Mouse (Mus musculus) limb, embryonic 15.5 days (tissue): ENCODE results near the gene Otud7a. TPM values are rescaled to one million over a fixed set of nuclear protein-coding genes. Genes with fewer than 3 reads are reported as not detected.

ENCODE experiments used
- ATAC-seq: fragments of 200-750 bp; cut with Nextera tagmentation; 2 replicates; pipeline ENCODE4 v1.8.0; 2017; ENCODE audit warnings: low read depth, moderate TSS enrichment; ENCODE audit not compliant: insufficient number of reproducible peaks, low FRiP score, low TSS enrichment
- H3K27ac ChIP-seq: fragments of 300-500 bp; sonication (generic); 2 replicates; pipeline ENCODE4 v1.5.1; 2015; ENCODE audit warnings: moderate library complexity, mild to moderate bottlenecking, inconsistent platforms
- H3K27me3 ChIP-seq: fragments of 300-500 bp; sonication (generic); 2 replicates; pipeline ENCODE4 v1.6.1; 2015; ENCODE audit warnings: inconsistent platforms
- H3K36me3 ChIP-seq: fragments of 300-500 bp; sonication (generic); 2 replicates; pipeline ENCODE4 v1.6.1; 2015; ENCODE audit warnings: inconsistent platforms
- H3K4me1 ChIP-seq: fragments of 300-500 bp; sonication (generic); 2 replicates; pipeline ENCODE4 v1.6.1; 2015; ENCODE audit warnings: inconsistent platforms
- H3K4me2 ChIP-seq: fragments of 300-500 bp; sonication (generic); 2 replicates; pipeline ENCODE4 v1.6.1; 2015; ENCODE audit warnings: mild to moderate bottlenecking, inconsistent platforms
- H3K4me3 ChIP-seq: fragments of 300-500 bp; sonication (generic); 2 replicates; pipeline ENCODE4 v1.5.1; 2015; ENCODE audit warnings: mild to moderate bottlenecking, inconsistent platforms
- H3K9ac ChIP-seq: fragments of 300-500 bp; sonication (generic); 2 replicates; pipeline ENCODE4 v1.6.1; 2015; ENCODE audit warnings: inconsistent platforms
- H3K9me3 ChIP-seq: fragments of 300-500 bp; sonication (generic); 2 replicates; pipeline ENCODE4 v1.6.1; 2016; ENCODE audit warnings: inconsistent platforms
- WGBS: fragments of 180-500 bp; shearing (Covaris S2); methylation state at CpG from one replicate; pipeline ENCODE4 v1.1.7; 2015; 5-methylcytosine and 5-hydroxymethylcytosine counted together
- polyA plus RNA-seq: library from polyadenylated mRNA; unstranded; fragments of >200 nt; fragmentation: Nextera tagmentation; extraction: Ambion mirVana; gene quantifications from 2 replicates; pipeline ENCODE4 v1.2.1, GENCODE M21; 2015

Gene Otud7a
- polyA plus RNA-seq, 1 experiment from 2014 or later, result 0.32 TPM

- Histone ChIP-seq H3K4me1 (peaks cover 40% of the 10 kb centered on the region), H3K4me3 (peak overlapping the region; percentile 45), H3K27ac (no peak overlapping the region), H3K27me3 (peaks cover 93% of the 10 kb centered on the region), H3K36me3 (no peaks in the 10 kb centered on the region), H3K4me2 (peak overlapping the region; percentile 88), H3K9me3 (no peaks in the 10 kb centered on the region), H3K9ac (no peak overlapping the region)
- under 1% methylated on average over 84 of the region's 85 CpGs for WGBS
- ATAC-seq, result no peak
These were observed 313.2 kb downstream of the Otud7a start for GRCm38 (mm10) chr7:63757678-63758239.

- Histone ChIP-seq H3K27ac (no peak overlapping the region), H3K9me3 (no peaks in the 10 kb centered on the region), H3K4me1 (peaks cover 38% of the 10 kb centered on the region), H3K4me2 (peak overlapping the region; percentile 88), H3K36me3 (no peaks in the 10 kb centered on the region), H3K27me3 (peaks cover 91% of the 10 kb centered on the region), H3K4me3 (peak overlapping the region; percentile 45), H3K9ac (no peak overlapping the region)
- ATAC-seq, result no peak
- under 1% methylated on average over 80 of the region's 97 CpGs for WGBS
These were observed 313.8 kb downstream of the Otud7a start for GRCm38 (mm10) chr7:63758240-63758826.

- Histone ChIP-seq H3K4me3 (no peak overlapping the region), H3K27me3 (peaks cover 83% of the 10 kb centered on the region), H3K4me1 (peaks cover 26% of the 10 kb centered on the region), H3K9me3 (no peaks in the 10 kb centered on the region), H3K27ac (no peak overlapping the region), H3K36me3 (no peaks in the 10 kb centered on the region), H3K9ac (no peak overlapping the region), H3K4me2 (no peak overlapping the region)
- no peak for ATAC-seq
- WGBS, result 24% methylated on average over 5 of the region's 5 CpGs
These were observed 315.1 kb downstream of the Otud7a start for GRCm38 (mm10) chr7:63759606-63760005.

- 75% methylated on average over 3 of the region's 3 CpGs for WGBS
- peaks cover 54% of the 10 kb centered on the region for H3K27me3 ChIP-seq
- no peak overlapping the region for H3K4me3 ChIP-seq
- peaks cover 13% of the 10 kb centered on the region for H3K4me1 ChIP-seq
- no peak overlapping the region for H3K4me2 ChIP-seq
- no peak overlapping the region for H3K9ac ChIP-seq
- no peaks in the 10 kb centered on the region for H3K9me3 ChIP-seq
- H3K27ac ChIP-seq, result no peak overlapping the region
- H3K36me3 ChIP-seq, result no peaks in the 10 kb centered on the region
- ATAC-seq, result no peak
These were observed 318.0 kb downstream of the Otud7a start for GRCm38 (mm10) chr7:63762529-63762928.

GRCm38 (mm10) chr7:63768398-63769029 is 324.0 kb downstream of the Otud7a start:
- ATAC-seq, result no peak
- WGBS, result 57% methylated on average over 5 of the region's 5 CpGs
- no peak overlapping the region for H3K27ac ChIP-seq
- no peak overlapping the region for H3K4me2 ChIP-seq
- no peaks in the 10 kb centered on the region for H3K36me3 ChIP-seq
- peaks cover 5% of the 10 kb centered on the region; the same call in 1 of the 2 replicates for H3K27me3 ChIP-seq
- no peaks in the 10 kb centered on the region for H3K9me3 ChIP-seq
- H3K4me3 ChIP-seq, result no peak overlapping the region
- no peak overlapping the region for H3K9ac ChIP-seq
- no peaks in the 10 kb centered on the region for H3K4me1 ChIP-seq

- no peaks in the 10 kb centered on the region for H3K9me3 ChIP-seq
- no peak overlapping the region for H3K4me2 ChIP-seq
- no peaks in the 10 kb centered on the region for H3K36me3 ChIP-seq
- WGBS, result 90% methylated on average over 1 of the region's 1 CpGs
- H3K27me3 ChIP-seq, result no peaks in the 10 kb centered on the region
- H3K4me3 ChIP-seq, result no peak overlapping the region
- no peak overlapping the region for H3K27ac ChIP-seq
- no peak overlapping the region for H3K9ac ChIP-seq
- no peak for ATAC-seq
- no peaks in the 10 kb centered on the region for H3K4me1 ChIP-seq
These were observed 328.7 kb downstream of the Otud7a start for GRCm38 (mm10) chr7:63773268-63773667.

GRCm38 (mm10) chr7:63774291-63774690 is 329.7 kb downstream of the Otud7a start:
- Histone ChIP-seq H3K4me3 (no peak overlapping the region), H3K27me3 (no peaks in the 10 kb centered on the region), H3K4me1 (no peaks in the 10 kb centered on the region), H3K4me2 (no peak overlapping the region), H3K27ac (no peak overlapping the region), H3K36me3 (no peaks in the 10 kb centered on the region), H3K9me3 (no peaks in the 10 kb centered on the region), H3K9ac (no peak overlapping the region)
- ATAC-seq, result no peak
- WGBS, result 80% methylated on average over 1 of the region's 1 CpGs

GRCm38 (mm10) chr7:63777328-63777727 is 332.8 kb downstream of the Otud7a start:
- Histone ChIP-seq H3K4me3 (no peak overlapping the region), H3K9me3 (no peaks in the 10 kb centered on the region), H3K36me3 (no peaks in the 10 kb centered on the region), H3K4me1 (no peaks in the 10 kb centered on the region), H3K27me3 (no peaks in the 10 kb centered on the region), H3K9ac (no peak overlapping the region), H3K4me2 (no peak overlapping the region), H3K27ac (no peak overlapping the region)
- 82% methylated on average over 4 of the region's 4 CpGs for WGBS
- ATAC-seq, result no peak

GRCm38 (mm10) chr7:63780821-63781220 is 336.3 kb downstream of the Otud7a start:
- Histone ChIP-seq H3K27ac (no peak overlapping the region), H3K4me1 (no peaks in the 10 kb centered on the region)
- 86% methylated on average over 3 of the region's 3 CpGs for WGBS

GRCm38 (mm10) chr7:63789743-63790142 is 345.2 kb downstream of the Otud7a start:
- Histone ChIP-seq H3K27ac (no peak overlapping the region), H3K9me3 (no peaks in the 10 kb centered on the region)

More at GRCm38 (mm10) chr7:63780821-63781220, 336.3 kb downstream of the Otud7a start:
- H3K4me2 ChIP-seq, result no peak overlapping the region
- no peak overlapping the region for H3K4me3 ChIP-seq
- ATAC-seq, result no peak
- H3K9me3 ChIP-seq, result no peaks in the 10 kb centered on the region
- H3K27me3 ChIP-seq, result no peaks in the 10 kb centered on the region
- no peak overlapping the region for H3K9ac ChIP-seq
- no peaks in the 10 kb centered on the region for H3K36me3 ChIP-seq

GRCm38 (mm10) chr7:63796001-63796632 is 351.6 kb downstream of the Otud7a start:
- 18% methylated on average over 8 of the region's 8 CpGs for WGBS
- Histone ChIP-seq H3K27ac (no peak overlapping the region), H3K9me3 (no peaks in the 10 kb centered on the region), H3K27me3 (no peaks in the 10 kb centered on the region), H3K4me1 (no peaks in the 10 kb centered on the region), H3K4me3 (no peak overlapping the region), H3K9ac (no peak overlapping the region), H3K36me3 (no peaks in the 10 kb centered on the region), H3K4me2 (no peak overlapping the region)
- ATAC-seq, result no peak

More at GRCm38 (mm10) chr7:63789743-63790142, 345.2 kb downstream of the Otud7a start:
- H3K9ac ChIP-seq, result no peak overlapping the region
- H3K4me1 ChIP-seq, result no peaks in the 10 kb centered on the region
- no peak overlapping the region for H3K4me2 ChIP-seq
- no peaks in the 10 kb centered on the region for H3K27me3 ChIP-seq
- ATAC-seq, result no peak
- no peaks in the 10 kb centered on the region for H3K36me3 ChIP-seq
- no peak overlapping the region for H3K4me3 ChIP-seq
- 76% methylated on average over 5 of the region's 5 CpGs for WGBS

GRCm38 (mm10) chr7:63798446-63798845 is 353.9 kb downstream of the Otud7a start:
- H3K27ac ChIP-seq, result no peak overlapping the region
- no peaks in the 10 kb centered on the region for H3K27me3 ChIP-seq
- H3K36me3 ChIP-seq, result no peaks in the 10 kb centered on the region
- WGBS, result 79% methylated on average over 3 of the region's 3 CpGs
- no peak overlapping the region for H3K9ac ChIP-seq
- H3K4me1 ChIP-seq, result no peaks in the 10 kb centered on the region
- H3K4me2 ChIP-seq, result no peak overlapping the region
- H3K9me3 ChIP-seq, result no peaks in the 10 kb centered on the region
- ATAC-seq, result no peak
- no peak overlapping the region for H3K4me3 ChIP-seq
